Mouse (Mus musculus) megakaryocyte-erythroid progenitor cell, adult 5-6 weeks (primary cell): Measurements from ENCODE around the gene Zbtb8b. TPM values are rescaled to one million over a fixed set of nuclear protein-coding genes. Genes with fewer than 3 reads are reported as not detected.
A peak's percentile ranks its signal among the peaks of the same experiment; 100 is the strongest.
"Not testable (repeated sequence)": the region's sequence is repeated elsewhere in the genome, so short reads cannot be mapped to it uniquely, and the experiment has no call there.

Experiments used
- ATAC-seq: replicated peaks from 2 replicates; pipeline ENCODE4 v1.8.0; 2016; ENCODE audit warnings: mild to moderate bottlenecking, inconsistent platforms; ENCODE audit not compliant: severe bottlenecking, poor library complexity, low FRiP score, low TSS enrichment
- total RNA-seq, 2 experiments: library from RNA; stranded (forward) in 1 of 2; stranded (reverse) in 1 of 2; fragments of 200-1000, 215-1000 nt in 1 of 2; fragments of >200 nt in 1 of 2; fragmentation: Nextera tagmentation in 1 of 2; gene quantifications; 2 replicates each; pipeline ENCODE4 v1.2.3; 2014 to 2017

The Zbtb8b gene
- total RNA-seq (2014; fragmentation: Nextera tagmentation) (not detected in 2 replicates), total RNA-seq (2017) (0.05 TPM in 1 of 2 replicates, not detected in the other)

DNA sequence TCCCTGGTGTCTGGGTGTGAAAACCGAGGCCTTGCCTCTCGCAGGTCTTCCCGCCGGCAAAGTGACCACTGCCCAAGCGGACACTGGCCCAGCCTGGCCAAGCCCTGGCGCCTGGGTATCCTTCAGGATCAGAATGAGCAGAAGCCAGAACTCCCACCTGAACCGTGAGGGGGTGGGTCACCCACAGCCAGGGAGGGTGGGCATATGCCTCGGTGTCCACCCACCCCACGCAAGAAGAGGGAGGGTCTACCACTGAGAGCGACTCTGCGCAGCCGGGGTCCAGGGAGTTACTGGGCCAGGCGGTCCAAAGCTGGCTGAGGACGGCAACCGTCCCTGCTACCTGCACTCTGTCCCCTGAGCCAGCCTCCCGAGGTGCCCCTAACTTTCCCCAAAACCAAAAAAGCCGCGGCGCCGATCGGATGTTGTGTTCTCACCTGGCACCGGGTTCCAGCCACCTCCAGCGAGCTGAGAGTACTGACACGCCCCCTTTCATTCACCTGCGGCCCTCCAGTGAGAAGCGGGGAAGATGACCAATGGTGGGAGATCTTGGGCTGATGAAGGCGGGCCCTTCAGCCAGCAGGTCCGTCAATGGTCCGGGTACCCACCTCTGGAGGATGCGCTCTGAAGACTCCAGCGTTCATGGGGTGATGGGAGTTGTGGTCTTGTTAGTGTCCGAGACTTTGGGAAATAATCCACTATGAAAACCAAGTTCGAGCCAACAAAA is at the start of gene Zbtb8b:
TSS of gene Zbtb8b (minus strand) at position 514 of the 724 bp plus-strand sequence.
- no peak for ATAC-seq

DNA sequence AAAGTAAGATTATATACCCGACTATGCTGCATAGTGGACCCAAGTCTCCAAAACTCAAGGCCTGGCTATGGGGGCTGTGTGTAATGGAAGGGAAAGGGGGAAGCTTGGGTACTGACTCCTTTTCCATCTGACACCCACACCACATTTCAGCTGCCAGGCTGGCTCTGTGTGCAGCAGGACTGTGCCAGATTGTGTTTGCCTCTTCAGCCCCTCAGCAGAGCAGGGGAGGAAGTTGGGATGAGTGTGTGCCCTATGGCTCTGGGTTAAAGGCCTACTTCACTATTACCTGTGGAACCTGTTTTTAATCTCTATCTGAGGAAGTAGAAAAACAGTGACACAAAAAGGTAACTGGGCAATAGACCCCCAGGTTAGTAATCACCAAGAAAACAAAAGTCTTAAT is 40.4 kb upstream of the Zbtb8b start:
- ATAC-seq = no peak

DNA sequence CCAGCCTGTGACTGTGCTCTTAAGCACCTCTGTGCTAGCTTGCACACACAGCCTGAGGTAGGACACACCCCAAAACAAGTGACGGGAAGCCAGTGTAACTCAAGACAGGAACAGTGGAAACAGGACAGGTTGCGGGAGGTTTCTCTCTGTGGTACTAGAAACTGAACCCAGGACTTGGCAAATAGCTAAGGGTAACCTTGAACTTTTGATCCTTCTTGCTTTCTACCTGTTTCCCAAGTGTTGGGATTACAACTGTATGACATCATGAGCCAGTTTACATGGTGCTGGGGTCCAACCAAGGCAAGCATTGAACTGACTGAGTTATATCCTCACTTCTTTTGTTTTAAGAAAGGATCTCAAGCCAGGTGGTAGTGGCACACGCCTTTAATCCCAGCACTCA is 39.2 kb upstream of the Zbtb8b start:
- no peak for ATAC-seq

DNA sequence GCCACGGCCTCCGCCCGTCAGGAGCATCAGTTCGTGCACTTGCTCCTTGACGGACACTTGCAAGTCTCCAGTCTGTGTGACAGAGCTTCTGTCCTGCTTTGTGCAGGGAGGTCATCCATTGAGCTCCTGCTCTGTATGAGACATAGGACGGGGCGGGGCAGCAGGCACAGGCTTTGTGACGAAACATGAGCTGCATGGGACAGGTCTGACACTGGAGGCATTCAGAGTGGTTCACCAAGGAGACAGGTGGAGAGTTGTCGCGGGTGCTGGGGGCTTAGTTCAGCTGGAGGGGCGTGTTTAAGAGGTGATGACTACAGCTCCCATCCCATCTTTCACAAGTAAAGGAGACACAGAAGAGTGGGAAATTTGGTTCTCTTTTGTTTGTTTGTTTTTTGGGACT is 35.4 kb upstream of the Zbtb8b start:
- no peak for ATAC-seq

- ATAC-seq = no peak
Observed at GRCm38 (mm10) chr4:129464286-129464815, 23.7 kb upstream of the Zbtb8b start.

DNA sequence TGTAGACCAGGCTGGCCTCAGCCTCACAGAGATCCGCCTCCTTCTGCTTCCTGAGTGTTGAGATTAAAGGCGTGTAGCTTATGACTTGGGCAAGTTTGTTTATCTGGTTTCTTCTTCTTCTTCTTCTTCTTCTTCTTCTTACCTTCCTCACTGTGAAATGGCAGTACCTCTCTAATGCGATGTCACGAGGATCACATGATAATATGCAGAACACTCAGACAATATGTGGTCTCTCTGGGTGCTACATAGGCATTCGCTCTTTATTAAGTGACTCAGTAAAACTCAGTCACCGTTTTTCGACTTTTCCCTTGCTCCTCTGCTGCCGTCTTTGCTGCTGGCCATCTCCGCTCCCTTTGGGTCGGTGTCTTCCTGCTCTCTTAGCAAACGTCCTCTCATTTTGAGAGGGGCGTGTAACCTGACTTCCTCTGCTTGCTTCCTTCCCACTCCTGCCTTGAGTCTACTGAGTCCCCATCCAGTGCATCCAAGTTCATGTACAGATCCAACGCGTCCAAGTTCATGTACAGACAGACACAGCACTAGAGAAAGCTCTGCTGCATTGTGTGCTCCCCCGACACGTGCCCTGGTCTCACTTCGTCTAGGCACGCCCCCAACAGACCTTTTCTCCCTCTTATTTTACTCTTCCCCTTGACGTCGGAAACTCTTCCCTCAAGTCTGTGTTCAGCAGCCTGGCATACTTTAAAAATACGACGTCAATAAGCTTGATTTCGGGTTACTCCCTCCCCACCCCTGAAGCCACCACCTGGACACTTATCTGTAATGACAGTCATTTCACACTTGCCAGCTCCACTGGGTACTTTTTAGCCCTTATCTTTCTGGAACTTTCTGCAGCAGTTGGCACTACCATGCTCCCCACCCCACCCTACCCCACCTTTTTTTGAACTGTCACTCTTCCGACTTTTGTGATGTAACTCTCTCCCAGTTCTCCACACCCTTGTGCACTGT is 22.7 kb upstream of the Zbtb8b start:
- peak; percentile 67 for ATAC-seq

DNA sequence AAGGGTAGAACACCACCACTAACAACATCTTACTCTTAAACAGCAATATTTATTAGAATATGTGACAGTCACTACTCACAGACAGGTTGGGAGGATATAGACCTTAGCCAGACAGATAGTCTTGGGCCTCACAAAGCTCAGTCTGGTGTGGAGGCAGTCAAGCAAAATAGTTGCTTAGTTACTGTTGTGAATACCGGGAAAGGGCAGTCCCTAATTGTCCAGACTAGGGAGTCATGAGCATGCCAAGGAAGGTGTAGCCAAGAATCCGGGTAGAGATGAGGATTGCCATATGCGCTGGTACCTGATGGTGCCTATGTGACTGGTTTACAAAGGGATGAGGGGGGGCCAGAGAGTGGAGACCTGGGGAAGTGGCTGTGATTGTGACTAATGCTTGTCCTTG is 21.5 kb upstream of the Zbtb8b start:
- ATAC-seq = no peak

DNA sequence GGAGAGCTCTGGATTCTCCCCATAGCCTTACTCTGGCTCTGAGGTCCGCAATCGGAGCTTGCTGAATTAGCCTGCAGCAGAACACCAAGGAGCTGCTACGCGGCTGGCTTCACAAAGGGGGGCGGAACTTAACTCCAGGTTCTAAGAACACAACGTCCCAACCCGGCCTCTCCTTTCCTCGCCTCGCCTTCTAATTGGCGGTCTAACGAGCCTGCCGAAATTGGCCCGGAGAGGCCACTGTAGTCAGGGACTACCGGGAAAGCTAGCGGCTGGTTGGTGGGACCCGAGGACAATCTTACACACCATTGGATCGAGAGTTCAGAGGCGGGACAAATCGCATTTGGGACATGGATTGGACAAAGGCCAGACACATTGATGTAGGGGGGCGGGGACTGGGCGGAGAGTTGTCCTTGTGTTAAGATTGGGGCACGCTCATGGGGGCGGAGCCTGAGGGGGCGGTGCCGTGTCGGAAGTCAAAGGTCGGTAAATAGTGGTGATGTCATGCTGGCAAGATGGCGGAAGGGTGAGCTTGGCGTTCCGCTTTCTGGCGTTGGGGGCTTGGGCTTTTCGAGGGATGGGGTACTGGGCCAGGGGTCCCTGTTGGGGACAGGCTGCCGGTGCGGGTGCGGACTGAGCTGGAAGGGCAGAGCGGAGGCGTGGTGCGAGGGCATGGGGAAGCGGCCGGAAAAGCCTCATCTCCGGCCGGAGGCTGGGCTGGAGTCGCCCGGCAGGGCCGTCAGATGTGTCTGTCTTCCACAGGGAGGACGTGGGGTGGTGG is 20.7 kb upstream of the Zbtb8b start, which contains the start of gene Bsdc1:
TSS of gene Bsdc1 (plus strand) at position 399 of the 778 bp plus-strand sequence.
- peak; percentile 86 for ATAC-seq

GRCm38 (mm10) chr4:129460827-129461182 is 20.2 kb upstream of the Zbtb8b start:
- no peak for ATAC-seq

GRCm38 (mm10) chr4:129459726-129460125 is 19.1 kb upstream of the Zbtb8b start:
- no peak for ATAC-seq

GRCm38 (mm10) chr4:129457311-129457710 is 16.7 kb upstream of the Zbtb8b start:
- not testable (repeated sequence) for ATAC-seq

- no peak for ATAC-seq
Observed at GRCm38 (mm10) chr4:129456126-129456525, 15.5 kb upstream of the Zbtb8b start.

GRCm38 (mm10) chr4:129455265-129455664 is 14.6 kb upstream of the Zbtb8b start:
- ATAC-seq = peak; percentile 90

DNA sequence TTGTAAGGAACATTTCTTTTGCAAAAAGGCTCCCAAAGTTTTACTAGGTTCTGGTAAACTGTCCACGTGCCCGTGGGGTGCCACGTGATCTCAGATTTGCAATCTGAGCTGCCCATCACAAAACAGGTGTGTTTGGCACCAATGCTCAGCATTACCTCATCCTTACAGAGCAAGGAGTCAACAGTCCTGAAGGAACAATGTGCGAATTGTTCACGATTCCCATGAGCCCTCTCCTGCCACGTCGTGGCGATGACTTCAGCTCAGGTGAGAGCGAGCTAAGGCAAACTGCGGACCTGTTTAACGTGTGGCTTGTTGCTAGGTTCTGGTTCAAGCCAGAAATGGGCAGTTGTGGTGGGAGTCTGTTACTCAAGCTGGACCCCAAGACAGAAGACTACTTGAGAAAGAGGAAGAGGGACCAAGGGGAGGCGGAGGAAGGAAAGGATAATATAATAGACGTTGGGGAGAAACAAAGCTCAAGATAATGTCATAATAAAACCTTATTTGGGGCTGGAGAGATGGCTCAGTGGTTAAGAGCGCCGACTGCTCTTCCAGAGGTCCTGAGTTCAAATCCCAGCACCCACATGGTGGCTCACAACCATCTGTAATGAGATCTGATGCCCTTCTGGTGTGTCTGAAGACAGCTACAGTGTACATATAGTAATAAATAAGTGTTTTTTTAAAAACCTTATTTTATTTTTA is 11.0 kb upstream of the Zbtb8b start:
- no peak for ATAC-seq

GRCm38 (mm10) chr4:129450851-129451250 is 10.2 kb upstream of the Zbtb8b start:
- ATAC-seq = no peak

DNA sequence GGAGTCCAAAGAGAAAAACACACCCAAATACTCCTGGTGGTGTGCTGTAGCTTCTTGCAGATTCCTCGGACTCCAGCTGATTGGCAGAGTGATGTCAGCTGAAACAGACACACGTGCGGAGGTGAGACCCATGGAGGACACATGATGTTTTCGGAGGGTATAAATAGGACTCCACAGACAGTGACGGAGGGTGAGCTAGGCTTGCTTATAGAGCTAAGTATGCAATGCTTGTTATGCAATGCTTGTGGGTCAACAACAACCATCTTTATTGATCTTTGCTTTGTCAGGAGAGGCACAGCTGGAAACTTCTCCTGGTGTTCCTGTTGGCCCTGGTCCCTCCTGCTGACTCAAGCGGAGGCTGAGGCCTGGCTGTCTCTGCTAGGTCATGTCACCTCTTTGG is 8.1 kb upstream of the Zbtb8b start:
- ATAC-seq = no peak

GRCm38 (mm10) chr4:129447778-129448563 is 7.3 kb upstream of the Zbtb8b start:
- no peak for ATAC-seq

GRCm38 (mm10) chr4:129447360-129447759 is 6.7 kb upstream of the Zbtb8b start:
- 0 out of 2 replicates have a peak, but pooled peaks have one; percentile 57 for ATAC-seq
